Mouse (Mus musculus) heart, postnatal 14 days (tissue): ENCODE results near the gene Adgrv1. TPM values are rescaled to one million over a fixed set of nuclear protein-coding genes. Genes with fewer than 3 reads are reported as not detected.

Source experiments
- DNase-seq, 2 experiments: peaks; one replicate each; pipeline ENCODE4 v3.0.0; 2021 to 2022
- intact Hi-C: fragments of 180-260 bp; cut with DNase I; formaldehyde crosslinking; loops from one replicate; pipeline ENCODE4 v1.15.1; 2025
- total RNA-seq, 2 experiments: library from RNA; stranded (reverse); gene quantifications; 2 replicates each; pipeline ENCODE4 v1.2.3; 2021

Adgrv1 gene
- total RNA-seq, 2 experiments from 2014 or later, result 0.14 to 0.34 TPM

GRCm38 (mm10) chr13:81352296-81352695 is 280.7 kb downstream of the Adgrv1 start:
- intact Hi-C loops, result loop anchor here (5.0 kb wide), 3 partner anchors 35 to 470 kb away; partner anchors contain the start of gene Arrdc3
- peak; percentile 65 to 68 for DNase-seq

DNA sequence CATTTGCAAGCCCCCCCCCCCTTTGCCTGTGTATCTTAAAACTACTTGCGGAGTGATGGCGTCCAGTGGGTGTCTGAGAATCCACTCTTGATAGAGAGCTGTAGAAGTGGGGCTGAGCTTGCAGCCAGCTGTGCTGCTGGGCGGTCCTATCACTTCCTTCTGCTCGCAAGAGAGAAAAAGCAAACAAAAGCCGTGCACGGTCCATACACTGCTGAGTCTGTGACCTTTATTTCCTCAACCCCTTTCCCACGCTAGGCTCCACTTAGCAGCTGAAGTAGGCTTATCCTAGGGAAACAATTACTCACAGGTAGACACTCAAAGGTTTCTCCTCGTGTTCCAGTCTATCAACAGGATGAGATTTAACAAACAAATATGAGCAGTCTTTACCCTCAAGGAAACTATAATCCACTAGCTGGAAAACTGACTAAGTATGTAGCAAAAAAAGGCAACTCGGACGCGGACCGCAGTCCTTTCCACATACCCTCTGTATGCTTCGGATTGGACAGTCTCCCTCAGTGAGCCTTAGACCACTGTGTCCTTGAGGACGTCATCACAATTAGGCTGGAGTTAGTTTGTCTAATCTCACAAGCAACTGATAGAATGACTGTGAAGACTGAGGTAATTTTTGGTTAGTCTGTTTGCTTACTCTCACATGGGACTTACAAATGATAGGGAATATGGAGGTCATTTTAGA is 281.3 kb downstream of the Adgrv1 start:
- intact Hi-C loops, result loop anchor here (5.0 kb wide), 3 partner anchors 34 to 469 kb away; partner anchors contain the start of gene Arrdc3
- DNase-seq, result peak; percentile 51 to 57

DNA sequence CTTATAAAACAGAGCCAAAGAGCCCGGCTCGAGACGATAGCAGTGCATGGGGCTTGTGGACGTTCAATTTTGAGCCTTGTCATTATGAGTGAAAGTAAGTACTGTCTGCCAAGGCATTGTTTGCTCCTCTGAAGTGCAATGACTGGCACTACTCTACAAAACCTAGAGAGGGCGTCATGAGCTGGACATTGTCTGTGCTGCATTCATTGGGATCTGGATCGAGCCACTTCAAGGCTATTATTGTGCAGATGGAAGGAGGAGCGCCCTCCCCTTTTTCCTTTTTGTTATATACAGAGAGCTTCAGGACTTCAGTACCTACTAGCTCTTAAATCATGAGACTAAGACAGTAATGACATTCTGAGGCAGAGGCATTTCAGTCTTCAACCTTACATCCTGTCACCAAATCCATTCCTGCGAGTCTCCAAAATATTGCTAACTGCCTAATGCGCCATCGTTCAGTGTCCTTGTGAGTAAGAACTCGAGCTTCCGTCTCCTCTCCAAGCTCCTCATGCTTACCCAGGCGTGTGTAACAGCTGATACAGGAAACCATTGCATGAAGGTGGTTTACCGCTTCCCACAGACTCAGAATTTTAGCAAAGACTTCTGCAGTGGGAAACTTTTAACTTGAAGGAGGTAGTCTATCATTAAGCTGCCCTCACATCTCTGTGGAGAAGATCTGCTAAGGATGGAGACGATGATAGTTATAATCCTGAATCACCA is 285.5 kb downstream of the Adgrv1 start:
- intact Hi-C loops, result no loop called here
- DNase-seq, result no peak

DNA sequence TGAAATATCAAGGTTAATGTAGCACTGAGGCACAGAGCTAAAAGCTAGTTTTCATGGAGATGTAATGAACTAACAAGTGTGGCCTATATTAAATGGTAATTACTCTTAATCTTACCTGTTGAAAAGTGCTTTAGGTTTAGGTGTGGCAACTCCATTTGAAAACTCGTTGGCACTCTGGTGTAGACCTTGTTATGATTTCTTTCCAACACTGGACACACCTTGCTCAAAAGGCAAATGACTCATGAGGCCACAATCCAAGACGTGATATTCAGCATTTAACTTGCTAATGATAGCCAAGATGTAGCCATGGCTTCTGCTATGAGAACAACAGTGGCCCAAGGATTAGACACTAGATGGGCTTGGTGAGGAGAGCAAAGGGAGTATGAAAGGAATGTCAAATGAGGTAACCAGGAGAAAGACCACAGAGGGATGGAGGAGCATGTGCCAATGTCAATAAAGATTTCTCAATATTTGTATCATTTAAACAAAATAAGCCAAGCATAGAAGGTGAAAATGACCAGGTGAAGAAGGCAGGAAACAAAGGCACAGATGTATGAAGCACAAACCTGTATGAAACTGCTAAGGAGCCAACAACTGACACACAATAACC is 289.9 kb downstream of the Adgrv1 start:
- intact Hi-C loops, result no loop called here
- no peak for DNase-seq

DNA sequence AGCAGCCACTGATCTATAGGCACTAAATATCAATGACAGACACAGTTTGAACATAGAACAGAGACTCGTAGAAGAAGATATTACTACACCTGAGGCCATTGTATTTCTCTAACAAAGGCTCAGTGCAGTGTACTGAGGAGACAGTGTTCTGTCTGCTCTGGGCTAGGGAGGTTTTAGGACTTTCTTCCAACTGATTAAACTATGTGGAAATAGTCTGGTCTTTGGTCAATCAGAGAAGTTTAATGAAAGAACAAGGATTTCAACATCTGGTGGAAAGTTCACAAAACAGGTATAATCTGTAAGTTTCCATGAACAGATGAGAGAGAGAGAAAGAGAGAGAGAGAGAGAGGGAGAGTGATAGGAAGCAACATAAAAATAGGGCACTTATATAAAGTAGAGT is 297.7 kb downstream of the Adgrv1 start:
- intact Hi-C loops, result no loop called here
- no peak for DNase-seq

DNA sequence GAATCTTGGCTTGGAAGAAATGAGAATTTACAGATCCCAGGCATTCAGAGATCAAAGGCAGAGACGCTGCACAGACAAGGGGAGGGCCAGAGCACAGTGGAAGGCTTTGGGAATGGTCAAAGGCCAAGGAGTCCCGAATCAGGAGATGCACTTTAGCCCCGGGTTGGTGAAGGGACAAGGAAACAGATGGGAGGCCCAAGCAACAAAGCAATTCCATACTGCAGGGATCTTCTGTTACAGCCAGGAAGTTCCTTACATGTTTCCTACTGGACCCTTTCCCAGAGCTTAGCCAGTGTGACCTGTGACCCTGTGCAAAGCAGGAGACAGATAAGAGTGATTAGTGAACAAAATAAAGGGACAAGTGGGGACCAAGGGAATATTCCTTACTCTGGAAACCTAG is 300.9 kb downstream of the Adgrv1 start:
- intact Hi-C loops, result no loop called here
- peak in 1 of 2 experiments; percentile 7 for DNase-seq

- intact Hi-C loops, result no loop called here
- DNase-seq, result no peak
Measured at GRCm38 (mm10) chr13:81329762-81330161, 303.2 kb downstream of the Adgrv1 start.

DNA sequence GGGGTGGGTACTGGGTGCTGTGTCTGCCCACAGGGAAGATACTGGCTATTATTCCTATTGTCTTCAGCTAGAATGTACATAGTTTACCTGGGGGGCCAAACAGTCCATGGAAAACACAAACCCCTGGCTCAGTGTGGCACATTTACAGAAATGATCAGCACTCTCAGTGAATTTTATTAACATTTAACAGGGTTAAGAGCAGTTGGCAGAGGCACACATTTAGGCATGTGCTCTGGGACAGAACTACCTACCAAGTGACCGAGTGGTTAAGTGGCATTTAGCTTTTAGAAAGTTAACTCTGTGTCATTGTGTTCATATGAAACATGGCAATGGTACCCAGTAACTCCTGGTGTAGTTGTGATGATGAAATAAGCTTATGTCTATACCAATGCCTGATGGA is 304.8 kb downstream of the Adgrv1 start:
- intact Hi-C loops, result no loop called here
- DNase-seq, result no peak

- intact Hi-C loops, result no loop called here
- DNase-seq, result no peak
Measured at GRCm38 (mm10) chr13:81325606-81326215, 307.2 kb downstream of the Adgrv1 start.

GRCm38 (mm10) chr13:81323546-81324316 is 309.2 kb downstream of the Adgrv1 start:
- DNase-seq, result no peak
- intact Hi-C loops, result no loop called here

GRCm38 (mm10) chr13:81316581-81316980 is 316.4 kb downstream of the Adgrv1 start:
- intact Hi-C loops, result loop anchor here (2.0 to 10.0 kb wide), 4 partner anchors 36 to 434 kb away; partner anchors contain the start of gene Arrdc3
- no peak for DNase-seq

DNA sequence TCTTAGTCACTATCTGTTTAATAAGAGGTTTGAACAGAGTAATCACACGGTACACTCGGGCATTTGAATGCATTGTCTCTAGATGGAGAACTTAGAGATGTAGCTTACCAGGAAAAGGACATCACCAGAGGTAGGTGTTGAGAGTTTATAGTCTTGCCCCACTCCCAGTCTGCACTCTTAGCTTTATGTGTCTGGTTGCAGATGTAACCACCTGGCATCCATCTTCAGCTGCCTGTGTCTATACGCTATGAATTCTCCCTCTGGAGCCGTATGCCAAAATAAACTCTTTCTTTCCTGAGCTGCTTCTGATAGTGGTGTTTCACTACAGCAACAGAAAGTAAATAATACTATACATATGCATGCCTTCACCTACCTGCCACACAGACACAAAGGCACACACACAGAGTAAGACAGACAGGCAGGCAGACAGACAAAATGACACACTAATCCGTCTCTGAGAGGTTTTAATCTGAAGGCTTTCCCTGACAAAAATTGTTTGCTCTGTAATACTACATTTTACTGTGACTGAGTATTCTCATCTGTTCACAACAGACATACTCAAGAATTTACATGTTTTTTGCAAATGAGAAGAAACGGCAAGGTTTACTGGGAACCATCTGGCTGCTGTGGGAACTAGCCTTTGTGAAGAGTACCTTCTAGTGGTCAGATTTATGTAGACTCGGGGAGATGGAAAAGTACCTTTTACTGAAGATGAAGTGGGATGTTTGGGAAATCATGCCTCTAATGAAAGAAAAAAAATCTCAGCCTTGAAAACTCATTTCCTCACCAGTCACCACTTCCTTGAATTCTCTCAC is 318.4 kb downstream of the Adgrv1 start:
- peak in 1 of 2 experiments; percentile 13 for DNase-seq
- intact Hi-C loops, result loop anchor here (2.0 to 10.0 kb wide), 4 partner anchors 38 to 350 kb away; no protein-coding TSS in a partner anchor

DNA sequence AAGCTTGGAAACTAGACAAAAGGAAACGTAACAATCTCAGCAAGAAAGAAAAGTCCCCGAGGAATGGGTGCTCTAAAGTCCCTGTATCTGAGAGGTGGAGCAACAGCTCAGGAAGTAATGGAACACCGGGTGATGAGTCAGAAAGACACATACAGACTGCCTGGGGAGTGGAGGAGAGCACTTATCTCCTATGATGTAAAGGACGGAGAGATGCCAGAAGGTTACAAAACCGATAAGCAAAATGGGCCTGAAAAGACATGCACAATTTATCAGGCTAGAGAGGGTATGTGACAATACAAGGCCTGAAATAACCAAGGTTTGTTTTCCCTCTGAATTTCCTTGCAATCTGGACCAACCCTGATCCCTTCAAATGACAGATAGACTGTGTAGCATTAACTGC is 320.8 kb downstream of the Adgrv1 start:
- intact Hi-C loops, result loop anchor here (10.0 kb wide), 1 partner anchor 347 kb away; no protein-coding TSS in a partner anchor

GRCm38 (mm10) chr13:81300851-81301250 is 332.1 kb downstream of the Adgrv1 start:
- intact Hi-C loops, result no loop called here
- DNase-seq, result no peak

More for the DNA sequence above, 320.8 kb downstream of the Adgrv1 start:
- no peak for DNase-seq

GRCm38 (mm10) chr13:81294106-81294505 is 338.8 kb downstream of the Adgrv1 start:
- no peak for DNase-seq
- intact Hi-C loops, result no loop called here

DNA sequence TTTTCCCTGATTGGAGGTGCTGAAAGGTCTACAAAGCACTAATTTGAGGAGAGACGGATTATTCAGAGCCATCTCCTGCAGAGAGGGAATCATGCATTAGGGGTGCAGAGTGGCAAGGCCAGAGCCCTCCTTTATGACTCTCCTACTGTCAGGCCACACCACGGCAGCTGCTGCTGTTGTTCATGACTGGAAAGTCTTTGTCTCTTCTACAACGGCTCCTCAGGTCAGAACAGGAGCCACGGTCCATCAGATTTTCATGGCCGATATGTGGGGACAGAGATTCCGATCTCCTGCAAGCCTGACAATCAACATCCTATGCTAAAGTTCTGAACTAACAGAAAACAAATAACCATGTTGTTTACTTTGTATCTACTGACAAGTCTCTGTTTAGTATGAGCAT is 350.8 kb downstream of the Adgrv1 start:
- no peak for DNase-seq
- intact Hi-C loops, result no loop called here

DNA sequence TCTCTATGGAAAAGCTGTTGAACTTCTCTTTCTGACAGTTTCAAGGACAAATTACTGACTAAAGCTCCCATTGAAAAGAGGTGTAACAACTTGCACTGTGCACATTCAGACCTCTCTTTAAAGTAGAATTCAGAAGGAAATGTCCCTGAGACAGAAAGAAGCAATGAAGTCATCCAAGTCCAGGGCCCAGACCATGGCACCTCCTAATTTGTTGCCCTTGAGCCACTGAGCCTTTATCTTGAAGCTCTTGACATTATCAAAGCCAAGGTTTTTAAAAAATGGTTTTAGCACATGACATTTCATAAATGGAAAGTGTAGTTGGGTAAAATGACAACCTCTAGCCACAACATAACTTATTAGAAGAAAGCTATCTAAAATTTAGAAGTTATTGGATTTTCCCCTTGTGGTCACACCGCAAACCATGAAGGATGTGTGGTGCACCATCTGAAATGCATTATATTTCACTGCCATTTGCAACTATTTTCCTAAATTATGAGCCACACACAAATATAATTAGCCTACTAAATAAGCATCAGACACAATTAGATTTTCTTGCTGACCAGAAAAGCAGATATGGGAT is 352.2 kb downstream of the Adgrv1 start:
- intact Hi-C loops, result no loop called here
- no peak for DNase-seq

GRCm38 (mm10) chr13:81279351-81279736 is 353.6 kb downstream of the Adgrv1 start:
- DNase-seq, result no peak
- intact Hi-C loops, result no loop called here
